Mouse (Mus musculus) lung, postnatal 0 days (tissue): ENCODE results near the gene Kif3a.

Experiments used
- CTCF ChIP-seq: IDR thresholded peaks from 2 replicates; pipeline ENCODE4 v1.5.1; 2016; ENCODE audit warnings: antibody characterized with exemption, mild to moderate bottlenecking
- EP300 ChIP-seq: IDR thresholded peaks from 2 replicates; pipeline ENCODE4 v1.6.1; 2016; ENCODE audit warnings: antibody characterized with exemption, mild to moderate bottlenecking, control low read depth

DNA sequence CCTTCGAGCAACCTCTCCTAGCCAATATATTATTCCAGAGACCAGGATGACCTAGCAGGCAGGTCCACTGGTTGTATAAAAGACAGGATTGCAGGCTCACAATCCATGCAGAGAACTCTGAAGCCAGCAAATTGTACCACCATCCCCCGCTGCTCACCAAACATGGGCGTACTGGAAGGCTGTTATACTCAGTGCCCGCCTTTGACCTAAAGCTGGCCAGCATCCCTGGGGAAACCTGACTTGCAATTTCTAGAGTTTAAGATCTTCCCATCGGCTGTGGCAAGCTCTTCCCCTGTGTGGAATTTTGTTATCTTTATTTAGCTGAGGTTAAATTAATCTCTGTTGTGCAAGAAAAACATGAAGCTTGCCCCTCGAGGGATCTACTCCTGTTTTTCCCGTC is 24.2 kb upstream of the Kif3a start:
- TF ChIP-seq CTCF (no peak), EP300 (no peak)
